Mouse (Mus musculus) 3T3-L1 (cell line): ENCODE data around the gene Gm5460.

Experiments used
- DNase-seq: peaks from one replicate; pipeline ENCODE4 v3.0.0-alpha.2; 2015; ENCODE audit warnings: low read depth, low spot score

Gm5460 gene

DNA sequence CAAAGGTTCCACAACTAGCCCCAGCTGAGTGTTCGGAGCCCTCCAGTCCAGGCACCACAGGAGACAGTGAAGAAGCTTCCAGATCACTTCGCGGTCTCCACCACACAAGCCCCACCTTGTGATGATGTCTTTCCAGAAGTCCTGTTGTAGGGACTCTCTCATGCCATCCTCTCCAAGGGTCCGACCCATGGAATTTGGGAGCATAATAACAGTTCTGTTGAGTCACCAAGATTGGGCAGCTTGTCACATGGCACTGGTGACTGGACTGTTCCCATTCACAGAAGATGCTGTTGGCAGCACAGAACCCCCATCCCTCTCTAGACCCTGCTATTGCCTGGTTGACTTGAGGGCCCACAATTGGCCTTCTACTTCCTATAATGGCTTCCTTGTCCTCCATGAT, at the start of gene Gm5460:
Gm5460 (plus strand) TSS at position 378 of the 400 bp plus-strand sequence.
- DNase-seq = no peak

GRCm38 (mm10) chr14:33972679-33973078, 43.9 kb upstream of the Gm5460 start:
- DNase-seq = no peak

DNA sequence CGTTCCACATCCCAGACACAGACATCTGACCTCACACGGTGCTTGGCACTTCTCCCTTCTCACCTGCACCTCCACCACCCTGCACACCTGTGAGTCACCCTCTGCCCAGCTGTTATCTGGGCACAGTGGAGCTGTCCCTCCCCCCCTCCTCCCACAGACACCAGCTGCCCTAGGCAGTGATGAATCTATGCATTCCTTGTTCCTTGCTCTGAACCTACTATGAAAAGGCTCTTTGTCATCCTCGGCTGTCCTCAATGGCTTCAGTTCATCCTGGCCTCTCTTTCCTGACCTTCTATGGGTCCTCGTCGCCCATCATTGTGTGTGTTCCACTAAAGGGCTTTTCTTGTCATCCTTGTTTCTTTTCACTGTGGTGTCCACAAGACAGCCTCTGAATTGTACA, 41.8 kb upstream of the Gm5460 start:
- DNase-seq = no peak

- DNase-seq = no peak
These were observed 38.8 kb upstream of the Gm5460 start for GRCm38 (mm10) chr14:33977748-33978147.

- no peak for DNase-seq
These were observed 37.9 kb upstream of the Gm5460 start, which contains the start of gene Zfp488 for GRCm38 (mm10) chr14:33978604-33979059. Gene Zfp488 (minus strand): TSS chr14:33978764.

DNA sequence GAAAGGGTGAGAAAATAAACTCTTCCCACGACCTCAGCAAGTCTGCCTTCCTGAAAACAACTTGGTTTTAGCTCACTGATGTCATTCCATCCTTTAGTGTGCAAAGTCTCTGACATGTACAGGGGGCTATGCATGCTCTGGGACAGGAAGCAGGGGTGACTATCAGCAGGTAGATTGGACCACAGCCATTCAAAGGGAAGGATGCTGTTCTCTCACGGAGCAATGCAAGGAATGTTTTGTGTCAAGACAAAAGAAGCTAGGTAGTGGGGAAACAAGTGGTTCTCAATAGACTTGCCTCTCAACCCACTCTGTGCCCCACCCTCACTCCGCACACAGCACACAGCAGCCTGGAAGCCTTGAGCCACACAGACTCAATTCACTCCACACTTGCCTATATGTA, 27.4 kb upstream of the Gm5460 start:
- no peak for DNase-seq

DNA sequence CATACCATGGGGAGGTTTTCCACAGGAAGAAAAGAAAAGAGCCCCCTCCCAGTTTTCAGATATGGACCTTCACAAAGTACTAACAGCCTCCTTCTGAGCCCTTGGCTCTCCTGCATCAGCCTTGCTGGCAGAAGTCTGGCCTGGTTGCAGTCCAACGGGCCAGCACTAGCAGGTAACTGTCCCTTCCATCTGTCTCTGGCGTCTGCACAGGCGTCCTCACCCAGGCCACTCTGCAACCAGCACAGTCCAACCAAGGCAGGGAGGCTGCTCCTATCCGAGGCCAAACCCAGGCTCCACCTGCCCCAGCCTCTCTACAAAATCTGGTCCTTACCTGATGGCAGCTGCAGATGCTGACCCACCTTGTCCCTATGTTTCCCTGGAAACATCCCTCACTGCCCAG, 24.6 kb upstream of the Gm5460 start:
- DNase-seq = no peak

- DNase-seq = no peak
These were observed 23.5 kb upstream of the Gm5460 start for GRCm38 (mm10) chr14:33993051-33993450.

GRCm38 (mm10) chr14:33993521-33994289, 22.9 kb upstream of the Gm5460 start:
- no peak for DNase-seq

DNA sequence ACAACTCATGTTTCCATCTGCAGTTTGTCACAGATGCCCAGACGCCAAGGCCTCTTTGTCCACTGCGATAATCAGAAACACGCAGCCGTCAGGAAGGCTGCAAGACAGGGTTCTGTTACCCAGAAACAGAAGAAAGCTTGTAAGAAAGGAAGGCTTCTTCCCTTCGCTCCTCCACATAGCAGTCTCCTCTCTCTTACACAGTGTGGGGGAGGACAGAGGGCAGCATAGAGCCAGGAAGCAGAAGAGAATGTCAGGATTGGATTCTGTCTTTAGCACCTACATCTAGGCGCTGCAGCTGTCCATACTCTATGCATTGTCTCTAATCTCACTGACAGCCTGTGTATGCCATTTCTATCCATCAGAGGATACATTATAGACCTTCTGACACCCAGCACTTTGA, 19.1 kb upstream of the Gm5460 start:
- no peak for DNase-seq

GRCm38 (mm10) chr14:34000076-34000475, 16.5 kb upstream of the Gm5460 start:
- no peak for DNase-seq

DNA sequence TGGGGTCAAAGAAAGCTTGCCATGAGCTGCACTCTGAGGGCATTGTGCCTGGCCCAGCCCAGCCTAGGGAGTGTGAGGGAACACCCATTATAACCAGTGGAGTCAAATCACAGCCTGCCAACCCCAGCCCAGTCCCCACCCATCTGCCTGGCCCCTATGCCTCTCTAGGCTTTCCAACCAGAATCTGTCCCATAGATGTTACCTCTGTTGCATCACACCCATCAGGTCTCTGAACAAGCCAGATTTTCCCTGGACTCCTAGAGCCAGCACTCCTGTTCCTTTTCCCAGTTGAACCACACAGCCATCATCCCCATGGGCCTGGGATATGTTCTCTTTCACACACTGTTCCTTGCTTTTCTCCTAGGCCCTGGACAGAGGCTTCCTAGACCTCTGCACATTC, 15.1 kb upstream of the Gm5460 start:
- peak; percentile 5 for DNase-seq

GRCm38 (mm10) chr14:34002358-34002757, 14.2 kb upstream of the Gm5460 start:
- DNase-seq = no peak

DNA sequence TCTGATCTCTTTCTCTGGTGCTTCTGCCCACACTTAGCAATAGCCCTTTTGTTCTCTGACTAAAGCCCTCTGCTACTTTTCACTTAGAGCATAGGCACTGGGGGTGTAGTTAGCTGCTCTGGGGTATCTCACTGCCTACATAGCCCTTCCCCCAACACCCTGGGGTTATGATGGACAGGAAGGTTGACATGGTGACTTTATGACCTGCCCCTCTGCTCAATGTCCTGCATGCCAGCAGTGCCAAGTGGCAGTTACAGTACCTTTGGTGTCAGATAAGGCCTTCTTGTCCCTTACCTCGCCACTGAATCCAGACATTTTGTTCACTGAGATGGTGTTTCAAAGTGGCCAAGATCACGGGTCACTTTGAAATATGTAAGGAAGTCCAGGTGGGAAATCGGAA, 1.5 kb upstream of the Gm5460 start, which contains the start of gene Gm30083:
Gm30083 (minus strand) TSS at position 120 of the 400 bp plus-strand sequence.
- DNase-seq = no peak

DNA sequence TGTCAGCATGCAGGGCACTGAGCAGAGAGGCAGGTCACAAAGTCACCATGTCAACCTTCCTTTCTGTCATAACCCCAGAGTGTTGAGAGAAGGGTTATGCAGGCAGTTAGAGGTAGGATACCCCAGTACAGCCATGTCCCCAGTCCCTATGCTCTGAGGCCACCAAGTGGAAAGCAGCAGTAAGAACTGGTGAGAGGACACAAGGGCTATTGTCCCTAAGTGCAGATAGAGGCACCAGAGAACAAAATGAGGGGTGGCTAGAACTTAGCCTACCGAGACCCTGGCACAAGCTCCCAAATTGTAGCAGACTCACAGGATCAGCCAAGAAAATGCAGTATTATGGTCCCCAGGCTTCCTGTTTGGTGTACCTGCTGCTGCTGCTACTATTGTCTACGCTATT, 380 bp downstream of the Gm5460 start:
- no peak for DNase-seq

- no peak for DNase-seq
These were observed 10.2 kb downstream of the Gm5460 start for GRCm38 (mm10) chr14:34026710-34027109.

DNA sequence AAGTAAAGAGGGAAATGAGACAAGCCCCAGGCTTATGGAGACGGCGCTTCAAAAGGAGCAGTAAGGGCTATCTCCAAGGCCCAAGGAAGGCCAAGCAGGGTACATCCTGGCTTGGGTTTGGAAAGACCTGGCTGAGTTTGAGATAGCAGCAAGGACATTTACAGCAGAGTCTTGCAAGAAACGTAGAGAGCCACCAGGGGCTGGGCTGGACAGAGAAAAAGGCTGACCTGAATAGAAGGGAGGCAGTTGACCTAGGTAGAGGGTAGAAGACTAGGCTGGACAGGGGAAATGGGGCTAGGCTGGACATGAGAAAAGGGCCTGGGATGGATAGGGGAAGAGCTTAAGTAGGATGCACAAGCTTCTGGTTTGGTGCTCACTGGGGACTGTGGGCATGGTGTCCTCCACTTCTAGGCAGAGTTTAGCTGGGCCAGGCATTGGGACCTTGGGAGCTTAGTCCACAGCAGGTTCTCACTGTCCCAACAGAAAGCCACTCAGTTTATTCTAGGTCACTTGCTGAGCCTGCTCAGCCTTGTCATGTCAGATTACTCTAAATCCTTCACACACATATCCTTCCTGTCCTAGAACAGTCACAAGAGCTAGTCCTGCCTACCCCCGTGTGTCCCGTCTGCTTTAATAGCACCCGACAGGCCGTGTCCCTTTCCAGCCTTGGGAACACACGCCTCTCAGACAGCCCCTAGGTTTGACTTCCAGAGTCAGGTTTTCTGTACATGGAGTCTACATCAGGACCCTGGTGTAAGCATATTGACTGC, 17.5 kb downstream of the Gm5460 start:
- no peak for DNase-seq

GRCm38 (mm10) chr14:34041241-34041640, 24.7 kb downstream of the Gm5460 start:
- DNase-seq = no peak

- DNase-seq = no peak
These were observed 26.8 kb downstream of the Gm5460 start for GRCm38 (mm10) chr14:34043341-34043740.

- DNase-seq = no peak
These were observed 33.7 kb downstream of the Gm5460 start for GRCm38 (mm10) chr14:34050101-34050779.

GRCm38 (mm10) chr14:34052516-34052915, 36.0 kb downstream of the Gm5460 start, which contains the start of gene Antxrl:
Gene Antxrl (plus strand): TSS chr14:34052707.
- no peak for DNase-seq

GRCm38 (mm10) chr14:34071665-34072064, 55.1 kb downstream of the Gm5460 start:
- DNase-seq = no peak
